Mouse (Mus musculus): ENCODE results near the gene Zfp831.

DNA sequence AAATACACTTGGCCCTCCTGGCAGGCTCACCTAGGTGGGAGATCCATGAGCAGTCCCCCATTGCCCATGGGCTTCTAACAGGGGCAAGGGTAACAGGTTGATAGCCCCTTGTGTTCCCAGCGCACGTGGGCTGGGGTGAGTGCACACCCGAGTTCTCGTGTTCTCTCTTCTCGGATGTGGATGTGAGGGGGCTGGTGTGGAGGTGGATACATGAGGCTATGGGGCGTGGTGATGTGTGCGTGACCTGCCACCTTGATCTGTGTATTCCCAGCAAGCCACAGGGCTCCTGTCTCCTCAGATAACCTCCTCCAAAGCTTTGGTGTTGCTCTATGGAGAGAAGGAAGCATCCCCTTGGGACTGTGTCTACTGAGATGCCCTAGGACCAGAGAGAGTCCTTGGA is 40.0 kb upstream of the Zfp831 start:
- TF ChIP-seq GATA1 (IDR thresholded peaks at IDR 0.05; ENCODE audit: borderline replicate concordance, low read length) = no peak
- no peak for TF ChIP-seq FLI1 (IDR thresholded peaks at IDR 0.05; ENCODE audit: low read length)
